Mouse (Mus musculus) stomach, embryonic 14.5 days (tissue): Measurements from ENCODE around the gene Gsto1. TPM values are rescaled to one million over a fixed set of nuclear protein-coding genes. Genes with fewer than 3 reads are reported as not detected.

Experiments used
- ATAC-seq: fragments of 200-750 bp; cut with Nextera tagmentation; 2 replicates; pipeline ENCODE4 v1.8.0; 2017; ENCODE audit warnings: low read depth, moderate TSS enrichment; ENCODE audit not compliant: insufficient number of reproducible peaks, insufficient read depth, low FRiP score
- H3K27ac ChIP-seq: fragments of 300-500 bp; sonication (generic); 2 replicates; pipeline ENCODE4 v1.5.1; 2014; ENCODE audit warnings: mild to moderate bottlenecking, low read length, moderate library complexity, mixed read lengths
- H3K27me3 ChIP-seq: fragments of 300-500 bp; sonication (generic); 2 replicates; pipeline ENCODE4 v1.6.1; 2014; ENCODE audit warnings: low read length, control low read depth, mixed read lengths; ENCODE audit not compliant: control insufficient read depth, insufficient read depth
- H3K36me3 ChIP-seq: fragments of 300-500 bp; sonication (generic); 2 replicates; pipeline ENCODE4 v1.6.1; 2014; ENCODE audit warnings: mild to moderate bottlenecking, control low read depth, low read length, moderate library complexity, mixed read lengths; ENCODE audit not compliant: control insufficient read depth, insufficient read depth
- H3K4me1 ChIP-seq: fragments of 300-500 bp; sonication (generic); 2 replicates; pipeline ENCODE4 v1.6.1; 2014; ENCODE audit warnings: low read length, control low read depth, mixed read lengths; ENCODE audit not compliant: control insufficient read depth, insufficient read depth
- H3K4me2 ChIP-seq: fragments of 300-500 bp; sonication (generic); replicated peaks from 2 replicates; pipeline ENCODE4 v1.6.1; 2014; ENCODE audit warnings: low read depth, low read length, control low read depth
- H3K4me3 ChIP-seq: fragments of 300-500 bp; sonication (generic); 2 replicates; pipeline ENCODE4 v1.5.1; 2014; ENCODE audit warnings: low read depth, low read length, control low read depth
- H3K9ac ChIP-seq: fragments of 300-500 bp; sonication (generic); replicated peaks from 2 replicates; pipeline ENCODE4 v1.6.1; 2014; ENCODE audit warnings: low read depth, mild to moderate bottlenecking, control low read depth, low read length, moderate library complexity, mixed read lengths
- H3K9me3 ChIP-seq: fragments of 300-500 bp; sonication (generic); 2 replicates; pipeline ENCODE4 v1.6.1; 2016; ENCODE audit warnings: low read depth, low read length, control low read depth; ENCODE audit not compliant: control insufficient read depth
- WGBS: fragments of 180-500 bp; shearing (Covaris S2); extraction: QIAGEN DNeasy Blood & Tissue Kit; methylation state at CpG from one replicate; pipeline ENCODE4 v1.1.7; 2014; 5-methylcytosine and 5-hydroxymethylcytosine counted together
- polyA plus RNA-seq: library from polyadenylated mRNA; unstranded; fragments of >200 nt; fragmentation: Nextera tagmentation; extraction: Ambion mirVana; gene quantifications from 2 replicates; pipeline ENCODE4 v1.2.1, GENCODE M21; 2014

Gene Gsto1
- polyA plus RNA-seq, 1 experiment from 2014 or later = 482 TPM

- H3K4me2 ChIP-seq = no peak overlapping the region
- H3K9ac ChIP-seq = no peak overlapping the region
- H3K27me3 ChIP-seq = no peaks in the 10 kb centered on the region
- H3K36me3 ChIP-seq = no peaks in the 10 kb centered on the region
- H3K27ac ChIP-seq = no peak overlapping the region
- WGBS = 90% methylated on average over 8 of the region's 8 CpGs
- no peak for ATAC-seq
- H3K4me3 ChIP-seq = no peak overlapping the region
- peaks cover 33% of the 10 kb centered on the region; the same call in 1 of the 2 replicates for H3K4me1 ChIP-seq
- no peaks in the 10 kb centered on the region for H3K9me3 ChIP-seq
Measured at GRCm38 (mm10) chr19:47888037-47888436, 33.3 kb downstream of the Gsto1 start.

- H3K27ac ChIP-seq = peak overlapping the region; percentile 64
- peaks cover 17% of the 10 kb centered on the region for H3K36me3 ChIP-seq
- H3K4me2 ChIP-seq = peak overlapping the region; percentile 3; the same call in 1 of the 2 replicates
- no peak overlapping the region for H3K9ac ChIP-seq
- ATAC-seq = no peak
- H3K4me3 ChIP-seq = no peak overlapping the region
- no peaks in the 10 kb centered on the region for H3K9me3 ChIP-seq
- WGBS = 42% methylated on average over 10 of the region's 10 CpGs
- no peaks in the 10 kb centered on the region for H3K27me3 ChIP-seq
- H3K4me1 ChIP-seq = peaks cover 33% of the 10 kb centered on the region; the same call in 1 of the 2 replicates
Measured at GRCm38 (mm10) chr19:47890489-47891130, 35.8 kb downstream of the Gsto1 start.

GRCm38 (mm10) chr19:47891562-47892312 is 37.0 kb downstream of the Gsto1 start:
- no peak for ATAC-seq
- H3K4me2 ChIP-seq = no peak overlapping the region
- WGBS = 52% methylated on average over 11 of the region's 11 CpGs

GRCm38 (mm10) chr19:47893092-47893491 is 38.3 kb downstream of the Gsto1 start:
- Histone ChIP-seq H3K4me2 (no peak overlapping the region), H3K9ac (no peak overlapping the region), H3K36me3 (peaks cover 29% of the 10 kb centered on the region), H3K27ac (no peak overlapping the region), H3K4me3 (no peak overlapping the region), H3K9me3 (no peaks in the 10 kb centered on the region), H3K4me1 (peaks cover 26% of the 10 kb centered on the region; the same call in 1 of the 2 replicates), H3K27me3 (no peaks in the 10 kb centered on the region)
- 91% methylated on average over 6 of the region's 6 CpGs for WGBS
- ATAC-seq = no peak

More at GRCm38 (mm10) chr19:47891562-47892312, 37.0 kb downstream of the Gsto1 start:
- Histone ChIP-seq H3K27ac (peak overlapping the region; percentile 64; the same call in 1 of the 2 replicates), H3K9me3 (no peaks in the 10 kb centered on the region), H3K9ac (no peak overlapping the region), H3K4me3 (no peak overlapping the region), H3K27me3 (no peaks in the 10 kb centered on the region), H3K36me3 (peaks cover 25% of the 10 kb centered on the region), H3K4me1 (peaks cover 28% of the 10 kb centered on the region; the same call in 1 of the 2 replicates)

GRCm38 (mm10) chr19:47898472-47899079 is 43.8 kb downstream of the Gsto1 start:
- ATAC-seq = no peak
- no peaks in the 10 kb centered on the region for H3K9me3 ChIP-seq
- H3K27me3 ChIP-seq = no peaks in the 10 kb centered on the region
- H3K4me3 ChIP-seq = no peak overlapping the region
- H3K27ac ChIP-seq = no peak overlapping the region
- 88% methylated on average over 8 of the region's 8 CpGs for WGBS
- H3K4me1 ChIP-seq = peaks cover 4% of the 10 kb centered on the region; the same call in 1 of the 2 replicates
- H3K9ac ChIP-seq = no peak overlapping the region
- H3K36me3 ChIP-seq = peaks cover 24% of the 10 kb centered on the region
- H3K4me2 ChIP-seq = no peak overlapping the region

- ATAC-seq = no peak
- Histone ChIP-seq H3K4me3 (no peak overlapping the region), H3K4me2 (no peak overlapping the region), H3K36me3 (peaks cover 18% of the 10 kb centered on the region), H3K27ac (no peak overlapping the region), H3K4me1 (peaks cover 4% of the 10 kb centered on the region; the same call in 1 of the 2 replicates), H3K9ac (no peak overlapping the region), H3K27me3 (no peaks in the 10 kb centered on the region), H3K9me3 (no peaks in the 10 kb centered on the region)
- 63% methylated on average over 6 of the region's 6 CpGs for WGBS
Measured at GRCm38 (mm10) chr19:47900012-47900411, 45.2 kb downstream of the Gsto1 start.

- H3K9me3 ChIP-seq = no peaks in the 10 kb centered on the region
- H3K27me3 ChIP-seq = no peaks in the 10 kb centered on the region
- peaks cover 12% of the 10 kb centered on the region for H3K36me3 ChIP-seq
- no peak overlapping the region for H3K27ac ChIP-seq
- ATAC-seq = no peak
- peaks cover 4% of the 10 kb centered on the region; the same call in 1 of the 2 replicates for H3K4me1 ChIP-seq
- no peak overlapping the region for H3K4me2 ChIP-seq
- WGBS = 79% methylated on average over 10 of the region's 10 CpGs
- H3K9ac ChIP-seq = no peak overlapping the region
- no peak overlapping the region for H3K4me3 ChIP-seq
Measured at GRCm38 (mm10) chr19:47900558-47900957, 45.8 kb downstream of the Gsto1 start.
